Mouse (Mus musculus) intestine, embryonic 14.5 days (tissue): ENCODE data around the gene Abca8b. TPM values are rescaled to one million over a fixed set of nuclear protein-coding genes. Genes with fewer than 3 reads are reported as not detected.
"Not testable (repeated sequence)": the region's sequence is repeated elsewhere in the genome, so short reads cannot be mapped to it uniquely, and the experiment has no call there.

Experiments used
- ATAC-seq: fragments of 200-750 bp; cut with Nextera tagmentation; replicated peaks from 2 replicates; pipeline ENCODE4 v1.8.0; 2017; ENCODE audit warnings: low read depth, moderate number of reproducible peaks, moderate TSS enrichment, moderate library complexity; ENCODE audit not compliant: low FRiP score, low TSS enrichment
- DNase-seq: peaks from one replicate; pipeline ENCODE4 v3.0.0-alpha.2; 2018; ENCODE audit warnings: low spot score
- H3K27ac ChIP-seq: fragments of 300-500 bp; sonication (generic); 2 replicates; pipeline ENCODE4 v1.5.1; 2014; ENCODE audit warnings: low read depth, mild to moderate bottlenecking, control low read depth
- H3K27me3 ChIP-seq: fragments of 300-500 bp; sonication (generic); replicated peaks from 2 replicates; pipeline ENCODE4 v1.6.1; 2014; ENCODE audit warnings: low read length, control low read depth; ENCODE audit not compliant: control insufficient read depth, insufficient read depth
- H3K36me3 ChIP-seq: fragments of 300-500 bp; sonication (generic); 2 replicates; pipeline ENCODE4 v1.6.1; 2014; ENCODE audit warnings: low read length, control low read depth; ENCODE audit not compliant: control insufficient read depth, insufficient read depth
- H3K4me1 ChIP-seq: fragments of 300-500 bp; sonication (generic); replicated peaks from 2 replicates; pipeline ENCODE4 v1.6.1; 2014; ENCODE audit warnings: low read length, control low read depth, mixed read lengths; ENCODE audit not compliant: control insufficient read depth, insufficient read depth
- H3K4me2 ChIP-seq: fragments of 300-500 bp; sonication (generic); 2 replicates; pipeline ENCODE4 v1.6.1; 2014; ENCODE audit warnings: low read length
- H3K4me3 ChIP-seq: fragments of 300-500 bp; sonication (generic); 2 replicates; pipeline ENCODE4 v1.5.1; 2014; ENCODE audit warnings: low read depth, low read length, control low read depth, mixed read lengths
- H3K9ac ChIP-seq: fragments of 300-500 bp; sonication (generic); 2 replicates; pipeline ENCODE4 v1.6.1; 2014; ENCODE audit warnings: mild to moderate bottlenecking, low read length
- H3K9me3 ChIP-seq: fragments of 300-500 bp; sonication (generic); 2 replicates; pipeline ENCODE4 v1.6.1; 2016; ENCODE audit warnings: low read length, control low read depth; ENCODE audit not compliant: control insufficient read depth
- WGBS: fragments of 180-500 bp; shearing (Covaris S2); extraction: QIAGEN DNeasy Blood & Tissue Kit; methylation state at CpG from one replicate; pipeline ENCODE4 v1.1.7; 2014; 5-methylcytosine and 5-hydroxymethylcytosine counted together
- polyA plus RNA-seq: library from polyadenylated mRNA; unstranded; fragments of >200 nt; fragmentation: Nextera tagmentation; extraction: Ambion mirVana; gene quantifications from 2 replicates; pipeline ENCODE4 v1.2.1, GENCODE M21; 2014

Abca8b gene
- polyA plus RNA-seq, 1 experiment from 2014 or later = 0.92 TPM

DNA sequence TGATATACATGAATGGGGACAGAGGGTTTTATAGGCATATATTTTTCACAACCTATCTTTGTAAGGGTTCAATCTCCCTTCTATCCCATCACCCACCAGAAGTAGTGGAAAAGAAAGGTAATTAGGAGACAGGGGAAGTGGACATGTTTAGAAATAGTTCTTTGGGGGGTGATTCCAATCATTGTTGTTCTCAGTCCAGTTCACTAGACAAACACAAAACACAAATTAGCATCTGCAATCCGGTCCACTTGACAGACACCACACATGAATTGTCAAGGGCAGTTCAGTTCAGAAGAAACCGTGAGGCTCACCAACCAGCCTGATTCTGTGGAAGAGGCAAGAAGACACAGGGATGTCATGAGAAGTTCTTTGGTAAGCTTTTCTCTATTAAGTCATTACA is 67.2 kb downstream of the Abca8b start:
- H3K27ac ChIP-seq = no peak overlapping the region
- WGBS = 78% methylated on average over 2 of the region's 2 CpGs
- H3K36me3 ChIP-seq = no peaks in the 10 kb centered on the region
- no peaks in the 10 kb centered on the region for H3K9me3 ChIP-seq
- H3K4me2 ChIP-seq = no peak overlapping the region
- no peak overlapping the region for H3K4me3 ChIP-seq
- DNase-seq (no peak), ATAC-seq (no peak)
- H3K9ac ChIP-seq = no peak overlapping the region
- no peaks in the 10 kb centered on the region for H3K27me3 ChIP-seq
- H3K4me1 ChIP-seq = peaks cover 7% of the 10 kb centered on the region

DNA sequence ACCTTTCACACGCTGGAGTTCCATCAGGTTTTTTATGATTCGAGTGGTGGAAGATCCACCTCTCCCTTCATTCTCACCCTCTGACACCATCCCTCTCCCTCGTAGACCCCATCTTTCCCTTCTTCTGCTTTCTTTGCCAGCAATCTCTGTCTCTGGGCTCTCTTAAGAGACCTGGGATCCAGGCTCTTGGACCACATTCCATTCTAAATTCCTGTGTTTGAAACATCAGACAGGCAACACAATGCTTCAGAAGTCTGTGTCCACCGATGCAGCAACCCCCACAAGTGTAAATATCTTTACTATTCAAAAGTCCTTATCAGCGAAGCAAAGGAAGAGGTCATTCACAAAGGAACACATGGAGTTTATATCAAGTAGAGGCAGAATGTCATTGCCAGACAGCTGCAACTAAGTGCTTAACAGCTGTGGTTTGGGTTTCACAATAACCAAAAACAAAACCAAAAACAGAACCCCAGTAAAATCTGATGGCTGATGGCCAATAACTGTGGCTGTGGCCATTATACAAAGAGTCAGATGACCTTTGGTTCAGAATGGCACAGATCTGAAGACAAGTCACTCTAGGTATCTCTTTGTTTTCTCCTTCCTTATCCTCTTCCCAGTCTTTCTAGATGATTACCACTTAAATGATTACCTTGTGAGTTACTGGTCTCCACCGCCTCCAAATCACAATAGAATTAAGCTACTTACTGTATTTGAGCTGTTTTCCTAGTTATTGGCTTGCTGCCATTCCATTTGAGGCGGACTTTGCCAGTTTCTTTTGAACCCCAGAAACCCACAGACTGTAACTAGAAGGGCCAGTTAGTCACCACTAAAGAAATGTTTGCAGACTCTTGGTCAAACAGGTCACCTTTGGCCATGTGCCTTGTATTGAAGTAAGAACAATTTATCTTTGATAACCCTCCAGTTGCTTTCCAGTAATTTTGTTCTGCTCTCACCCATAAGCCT is 68.6 kb downstream of the Abca8b start:
- no peak overlapping the region for H3K9ac ChIP-seq
- ATAC-seq (no peak), DNase-seq (no peak)
- H3K27ac ChIP-seq = no peak overlapping the region
- H3K36me3 ChIP-seq = no peaks in the 10 kb centered on the region
- H3K9me3 ChIP-seq = no peaks in the 10 kb centered on the region
- no peak overlapping the region for H3K4me2 ChIP-seq
- 53% methylated on average over 7 of the region's 7 CpGs for WGBS
- H3K27me3 ChIP-seq = no peaks in the 10 kb centered on the region
- H3K4me3 ChIP-seq = no peak overlapping the region
- H3K4me1 ChIP-seq = peaks cover 7% of the 10 kb centered on the region

DNA sequence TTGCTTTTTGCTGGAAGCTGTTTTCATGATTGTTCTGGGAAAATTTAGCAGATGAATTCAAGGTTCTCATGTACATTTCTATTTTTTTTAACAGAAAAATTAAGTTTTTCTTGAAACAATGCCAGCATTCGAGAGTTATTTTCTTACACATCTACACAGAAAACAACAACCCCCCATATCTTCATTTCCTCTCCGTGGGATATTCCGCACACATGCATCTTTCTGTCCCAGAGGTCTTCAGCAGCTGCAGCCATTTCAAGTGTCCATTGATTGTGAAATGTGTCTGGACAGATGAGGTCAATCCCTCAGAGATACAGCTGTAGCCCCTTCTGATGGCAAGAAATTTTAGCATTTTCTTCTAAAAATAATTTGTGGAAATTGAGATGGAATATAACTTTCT is 73.4 kb downstream of the Abca8b start:
- DNase-seq = no peak

DNA sequence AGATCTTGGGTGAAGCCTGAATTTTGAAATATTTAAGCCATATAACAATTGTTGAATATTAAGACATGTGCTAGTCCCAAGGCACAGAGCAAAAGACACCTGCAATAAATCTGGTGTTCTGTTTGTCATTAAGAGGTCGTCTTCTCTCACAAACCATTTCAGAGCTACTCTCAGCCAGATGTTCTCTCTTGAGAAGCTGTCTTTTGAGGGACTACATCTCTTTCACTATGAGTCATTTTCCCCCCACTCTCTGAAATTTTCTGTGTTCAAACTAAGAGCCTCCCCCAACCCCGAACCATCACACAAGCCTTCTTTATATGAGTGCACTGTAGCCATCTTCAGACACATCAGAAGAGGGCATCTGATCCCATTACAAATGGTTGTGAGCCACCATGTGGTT is 76.2 kb downstream of the Abca8b start:
- no peak for ATAC-seq
- no peak for DNase-seq
- no peak overlapping the region for H3K4me2 ChIP-seq
- no peak overlapping the region for H3K9ac ChIP-seq
- no peak overlapping the region for H3K27ac ChIP-seq
- no peaks in the 10 kb centered on the region for H3K36me3 ChIP-seq
- no peaks in the 10 kb centered on the region for H3K9me3 ChIP-seq
- H3K27me3 ChIP-seq = no peaks in the 10 kb centered on the region
- H3K4me1 ChIP-seq = no peaks in the 10 kb centered on the region
- WGBS = 57% methylated on average over 2 of the region's 2 CpGs
- no peak overlapping the region for H3K4me3 ChIP-seq

More for the DNA sequence above, 73.4 kb downstream of the Abca8b start:
- Histone ChIP-seq H3K9me3 (no peaks in the 10 kb centered on the region), H3K27me3 (no peaks in the 10 kb centered on the region), H3K4me2 (no peak overlapping the region), H3K4me3 (no peak overlapping the region), H3K4me1 (peaks cover 7% of the 10 kb centered on the region), H3K27ac (no peak overlapping the region), H3K36me3 (no peaks in the 10 kb centered on the region), H3K9ac (no peak overlapping the region)
- no peak for ATAC-seq
- 92% methylated on average over 3 of the region's 3 CpGs for WGBS

DNA sequence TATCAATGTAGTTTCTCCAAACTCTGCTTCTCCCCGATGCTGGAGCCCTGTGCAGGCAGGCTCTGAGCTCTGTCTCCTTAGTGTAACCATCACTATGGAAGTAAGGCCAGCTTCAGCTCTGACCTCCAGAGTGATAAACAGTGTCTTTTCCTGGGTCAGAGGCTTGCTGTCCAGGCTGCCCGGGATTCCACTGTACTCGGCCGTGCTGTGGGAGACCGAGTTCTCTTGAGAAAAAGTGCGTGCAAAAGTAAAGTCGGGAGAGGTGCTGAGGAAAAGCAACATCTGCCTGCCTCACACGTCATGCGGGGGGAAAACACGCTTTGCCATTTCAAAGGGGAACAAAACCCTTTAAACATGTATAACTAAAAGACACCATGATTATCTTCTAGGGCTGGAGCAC is 79.0 kb downstream of the Abca8b start:
- ATAC-seq (no peak), DNase-seq (no peak)
- H3K9ac ChIP-seq = no peak overlapping the region
- no peaks in the 10 kb centered on the region for H3K27me3 ChIP-seq
- no peak overlapping the region for H3K4me2 ChIP-seq
- no peaks in the 10 kb centered on the region for H3K4me1 ChIP-seq
- no peaks in the 10 kb centered on the region for H3K9me3 ChIP-seq
- no peak overlapping the region for H3K4me3 ChIP-seq
- WGBS = 71% methylated on average over 10 of the region's 10 CpGs
- H3K27ac ChIP-seq = no peak overlapping the region
- no peaks in the 10 kb centered on the region for H3K36me3 ChIP-seq

DNA sequence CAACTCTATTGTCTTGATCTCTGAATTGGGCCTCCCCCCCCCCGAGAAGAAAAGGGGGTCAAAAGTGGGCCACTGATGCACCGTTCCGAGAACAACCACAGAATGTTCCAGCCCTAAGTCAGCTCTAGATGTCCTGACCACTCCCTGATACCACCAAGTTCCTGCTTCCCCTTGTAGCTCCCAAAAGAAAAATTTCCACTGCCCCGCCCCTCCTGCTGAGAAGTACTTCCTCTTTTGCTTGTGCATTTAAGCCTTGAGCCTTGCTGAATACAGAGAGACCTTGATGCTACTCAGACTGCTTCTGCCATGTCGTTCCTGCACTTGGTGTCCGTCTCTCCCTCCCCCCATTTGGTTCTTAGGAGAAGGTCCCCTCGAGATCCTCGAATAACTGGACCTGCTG is 82.5 kb downstream of the Abca8b start:
- not testable (repeated sequence) for ATAC-seq, H3K4me1 ChIP-seq, DNase-seq, H3K4me3 ChIP-seq, H3K36me3 ChIP-seq, H3K9ac ChIP-seq, H3K27me3 ChIP-seq, H3K4me2 ChIP-seq, H3K9me3 ChIP-seq, H3K27ac ChIP-seq
- WGBS = 96% methylated on average over 8 of the region's 8 CpGs

DNA sequence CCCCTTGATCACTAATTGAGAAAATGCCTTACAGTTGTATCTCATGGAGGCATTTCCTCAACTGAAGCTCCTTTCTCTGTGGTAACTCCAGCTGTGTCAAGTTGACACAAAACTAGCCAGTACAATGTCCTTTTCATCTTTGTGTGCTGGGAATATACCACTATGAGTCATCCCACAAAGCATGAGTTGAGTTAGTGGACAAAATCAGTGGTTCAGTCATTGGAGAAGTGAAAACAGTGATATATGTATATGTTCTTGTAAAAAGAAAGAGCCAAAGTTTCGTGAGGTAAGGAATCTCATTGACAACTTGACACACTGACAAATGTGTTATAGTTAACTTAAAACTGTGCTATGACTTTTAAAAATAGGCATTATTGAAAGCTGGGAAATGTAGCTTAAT is 83.5 kb downstream of the Abca8b start:
- ATAC-seq, H3K4me2 ChIP-seq, H3K4me3 ChIP-seq, H3K27ac ChIP-seq, H3K9ac ChIP-seq, H3K9me3 ChIP-seq, H3K36me3 ChIP-seq, DNase-seq, H3K27me3 ChIP-seq, H3K4me1 ChIP-seq: not testable (repeated sequence)
- whole genome bisulfite sequencing = 78% methylated on average over 1 of the region's 1 CpGs

DNA sequence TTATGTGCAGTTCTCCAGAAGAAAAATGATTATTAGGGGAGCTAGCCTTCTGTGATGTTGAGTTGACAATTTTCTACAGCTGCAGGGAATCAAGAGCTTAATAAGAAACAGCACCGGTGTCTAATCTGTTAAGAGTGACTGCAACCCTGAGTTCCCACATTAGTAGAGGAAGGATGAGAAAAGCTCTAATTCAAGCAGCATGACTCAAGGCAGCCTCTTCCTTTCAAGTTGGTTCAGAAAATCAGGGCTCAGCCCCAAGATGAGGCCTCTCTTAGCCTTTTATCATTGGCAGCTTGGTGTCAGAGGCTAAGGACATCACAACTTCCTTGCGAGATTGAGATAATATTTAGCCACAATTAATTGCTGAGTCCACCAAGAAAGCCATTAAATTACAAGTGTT is 85.8 kb downstream of the Abca8b start:
- Histone ChIP-seq H3K27ac (no peak overlapping the region), H3K9me3 (no peaks in the 10 kb centered on the region), H3K4me2 (no peak overlapping the region), H3K36me3 (no peaks in the 10 kb centered on the region), H3K9ac (no peak overlapping the region), H3K4me1 (no peaks in the 10 kb centered on the region), H3K27me3 (no peaks in the 10 kb centered on the region), H3K4me3 (no peak overlapping the region)
- DNase-seq = no peak
- whole genome bisulfite sequencing = 51% methylated on average over 2 of the region's 2 CpGs
- ATAC-seq = no peak
